Mouse (Mus musculus) bone marrow macrophage, adult 2 months (primary cell): ENCODE results near the gene Snx22. TPM values are rescaled to one million over a fixed set of nuclear protein-coding genes. Genes with fewer than 3 reads are reported as not detected.

Experiments
- H3K27ac ChIP-seq: 2 replicates; pipeline ENCODE4 v1.5.1; 2012; ENCODE audit warnings: low read depth, low read length; ENCODE audit not compliant: insufficient read depth
- H3K4me1 ChIP-seq: 2 replicates; pipeline ENCODE4 v1.6.1; 2012; ENCODE audit warnings: low read length; ENCODE audit not compliant: control insufficient read depth, insufficient read depth
- H3K4me3 ChIP-seq: 2 replicates; pipeline ENCODE4 v1.5.1; 2012; ENCODE audit warnings: mild to moderate bottlenecking, low read length, moderate library complexity; ENCODE audit not compliant: insufficient read depth
- CTCF ChIP-seq: IDR thresholded peaks from 2 replicates; pipeline ENCODE4 v1.5.1; 2012; ENCODE audit warnings: low read depth, mild to moderate bottlenecking, low read length, moderate library complexity
- POLR2A ChIP-seq: IDR thresholded peaks from 2 replicates; pipeline ENCODE4 v1.6.1; 2012; ENCODE audit warnings: mild to moderate bottlenecking, low read depth, low read length, borderline replicate concordance
- polyA plus RNA-seq: library from polyadenylated mRNA; stranded (reverse); fragments of >200 nt; gene quantifications from 2 replicates; pipeline ENCODE4 v1.2.4, GENCODE M21; 2012; ENCODE audit not compliant: missing spikeins, insufficient read depth, insufficient read length

Snx22 gene
- polyA plus RNA-seq, 1 experiment, result 0.28 TPM

- H3K27ac ChIP-seq, result peak within 1 kb of the TSS; percentile 52
- peak within 1 kb of the TSS; percentile 97 for H3K4me3 ChIP-seq
- TF ChIP-seq CTCF (no peak), POLR2A (no peak)
- H3K4me1 ChIP-seq, result peaks cover 17% of the 10 kb centered on the region
Measured at GRCm38 (mm10) chr9:66059583-66060307, 9.8 kb downstream of the Snx22 start, which contains the start of gene Ppib. Ppib (plus strand) TSS chr9:66060222.

DNA sequence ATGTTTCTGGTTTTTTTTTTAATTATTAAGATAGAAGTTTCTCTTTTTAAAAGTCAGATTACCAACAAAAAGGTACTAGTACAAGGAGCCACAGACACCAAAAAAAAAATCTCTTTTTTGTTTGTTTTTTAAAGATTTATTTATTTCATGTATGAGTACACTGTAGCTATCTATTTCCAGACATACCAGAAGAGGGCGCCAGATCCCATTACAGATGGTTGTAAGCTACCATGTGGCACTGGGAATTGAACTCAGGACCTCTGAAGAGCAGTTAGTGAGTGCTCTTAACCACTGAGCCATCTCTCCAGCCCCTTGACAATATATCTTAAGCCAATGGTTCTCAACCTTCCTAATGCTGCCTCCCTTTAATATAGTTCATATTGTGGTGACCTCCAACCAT, 15.9 kb downstream of the Snx22 start:
- H3K27ac ChIP-seq, result no peak overlapping the region
- H3K4me1 ChIP-seq, result peaks cover 5% of the 10 kb centered on the region
- TF ChIP-seq POLR2A, result no peak
- no peak for TF ChIP-seq CTCF
- H3K4me3 ChIP-seq, result no peak overlapping the region

DNA sequence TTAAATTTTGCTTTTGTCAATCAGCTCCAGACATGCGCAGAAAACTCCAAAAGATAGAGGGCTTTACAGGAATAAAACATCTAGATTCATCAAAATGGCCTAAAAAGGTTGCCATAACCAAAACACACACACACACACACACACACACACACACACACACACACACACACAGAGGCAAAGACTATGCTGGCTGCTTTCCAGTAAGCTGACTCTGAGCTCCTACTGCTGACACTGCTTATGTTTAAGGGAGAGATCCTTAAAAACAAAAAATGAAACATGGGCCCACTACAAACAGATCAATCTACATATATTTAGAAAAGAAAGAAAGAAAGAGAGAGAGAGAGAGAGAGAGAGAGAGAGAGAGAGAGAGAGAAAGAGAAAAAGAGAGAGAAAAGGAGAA, 16.8 kb downstream of the Snx22 start:
- no peak overlapping the region for H3K27ac ChIP-seq
- H3K4me1 ChIP-seq, result no peaks in the 10 kb centered on the region
- no peak overlapping the region for H3K4me3 ChIP-seq
- no peak for TF ChIP-seq CTCF
- TF ChIP-seq POLR2A, result no peak

DNA sequence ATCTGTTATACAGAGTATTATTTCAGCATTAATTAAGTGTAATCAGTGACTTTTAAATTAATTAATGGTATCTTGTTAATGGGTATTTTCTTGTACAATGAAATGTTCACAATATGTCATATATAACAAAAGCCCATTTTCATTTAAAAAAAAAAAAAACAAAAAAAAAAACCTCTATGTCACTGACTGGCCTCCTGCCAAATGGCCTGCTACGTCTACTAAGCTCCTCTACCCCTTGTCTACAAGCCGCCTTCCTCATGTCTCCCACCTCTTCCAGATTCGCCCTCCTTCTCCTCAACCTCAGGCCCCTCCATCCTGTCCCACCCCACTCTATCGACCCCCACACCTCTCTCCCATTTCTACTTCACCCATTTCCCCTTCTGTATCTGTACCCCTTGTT, 18.0 kb downstream of the Snx22 start:
- Histone ChIP-seq H3K27ac (no peak overlapping the region), H3K4me1 (no peaks in the 10 kb centered on the region), H3K4me3 (no peak overlapping the region)
- TF ChIP-seq CTCF, result no peak
- TF ChIP-seq POLR2A, result no peak

- TF ChIP-seq POLR2A (no peak), CTCF (no peak)
- no peak overlapping the region for H3K4me3 ChIP-seq
- H3K27ac ChIP-seq, result no peak overlapping the region
- no peaks in the 10 kb centered on the region for H3K4me1 ChIP-seq
Measured at GRCm38 (mm10) chr9:66049931-66050601, 19.5 kb downstream of the Snx22 start.

DNA sequence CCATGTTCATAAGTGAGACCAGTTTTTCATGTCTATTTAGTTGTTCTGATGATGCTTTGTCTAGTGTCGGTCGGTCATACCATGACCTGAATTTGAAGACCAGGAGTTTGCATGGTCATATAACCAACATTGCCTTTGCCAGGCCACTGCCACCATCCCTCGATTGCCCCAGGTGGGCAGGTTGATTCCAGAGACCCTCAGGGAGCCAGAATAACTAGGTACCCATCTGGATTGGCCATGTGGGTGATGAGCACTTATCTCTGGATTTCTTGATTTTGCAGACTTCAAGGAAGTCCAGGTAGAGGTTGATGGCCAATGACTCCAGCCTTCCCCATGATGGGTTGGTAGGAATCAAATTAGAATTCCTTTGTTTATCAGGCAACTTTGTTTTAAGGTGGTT, 26.3 kb downstream of the Snx22 start:
- TF ChIP-seq POLR2A (no peak), CTCF (no peak)
- H3K27ac ChIP-seq, result no peak overlapping the region
- peaks cover 6% of the 10 kb centered on the region for H3K4me1 ChIP-seq
- H3K4me3 ChIP-seq, result no peak overlapping the region

- H3K4me3 ChIP-seq, result no peak overlapping the region
- H3K27ac ChIP-seq, result no peak overlapping the region
- peaks cover 6% of the 10 kb centered on the region for H3K4me1 ChIP-seq
- TF ChIP-seq POLR2A, result no peak
- TF ChIP-seq CTCF, result no peak
Measured at GRCm38 (mm10) chr9:66042331-66042730, 27.2 kb downstream of the Snx22 start.

DNA sequence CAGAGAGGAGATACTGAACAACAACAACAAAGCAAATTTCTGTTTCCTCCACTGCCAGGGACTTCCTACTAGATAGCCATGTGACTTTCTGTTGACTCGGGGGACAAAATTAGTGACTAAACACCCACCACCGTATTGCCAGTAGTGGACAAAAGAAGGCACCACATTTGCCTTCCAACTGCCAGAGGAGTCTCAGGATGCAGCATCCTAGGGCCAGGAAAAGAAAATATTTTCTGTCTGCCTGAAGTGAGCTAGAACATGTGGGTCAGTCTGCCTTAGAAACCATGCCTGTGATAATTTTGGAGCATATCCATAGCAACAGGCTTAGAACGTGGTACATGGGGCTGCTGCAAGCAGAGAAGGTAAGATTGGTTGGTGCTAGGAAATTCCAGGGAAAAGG, 28.7 kb downstream of the Snx22 start:
- H3K4me3 ChIP-seq, result no peak overlapping the region
- TF ChIP-seq CTCF, result no peak
- no peak for TF ChIP-seq POLR2A
- H3K27ac ChIP-seq, result no peak overlapping the region
- H3K4me1 ChIP-seq, result peaks cover 6% of the 10 kb centered on the region

GRCm38 (mm10) chr9:66039290-66039689, 30.2 kb downstream of the Snx22 start:
- no peak overlapping the region for H3K4me3 ChIP-seq
- TF ChIP-seq POLR2A (no peak), CTCF (no peak)
- H3K4me1 ChIP-seq, result peaks cover 6% of the 10 kb centered on the region
- H3K27ac ChIP-seq, result no peak overlapping the region

DNA sequence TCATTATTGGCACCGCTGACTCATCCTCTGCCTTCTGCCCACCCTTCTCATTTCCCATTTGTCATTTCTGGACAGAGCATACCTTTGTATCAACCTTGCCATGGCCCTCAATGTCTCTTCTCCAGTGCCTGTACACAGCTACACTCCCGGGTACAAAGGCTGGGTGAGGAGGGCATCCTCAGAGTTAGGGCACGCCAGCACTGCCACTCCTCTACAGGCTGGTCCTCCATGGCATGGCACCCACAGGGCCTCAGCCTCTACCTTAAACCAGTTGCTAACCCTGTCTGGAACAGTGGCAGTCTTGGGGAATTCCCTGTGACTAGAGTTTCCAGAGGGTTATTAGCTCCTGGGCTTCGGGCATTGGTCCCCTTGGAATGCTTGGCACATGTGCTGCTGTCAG, 30.9 kb downstream of the Snx22 start:
- H3K4me1 ChIP-seq, result peaks cover 6% of the 10 kb centered on the region
- no peak overlapping the region for H3K27ac ChIP-seq
- H3K4me3 ChIP-seq, result no peak overlapping the region
- TF ChIP-seq CTCF (no peak), POLR2A (no peak)

GRCm38 (mm10) chr9:66038082-66038481, 31.4 kb downstream of the Snx22 start:
- peaks cover 6% of the 10 kb centered on the region for H3K4me1 ChIP-seq
- no peak overlapping the region for H3K4me3 ChIP-seq
- no peak for TF ChIP-seq POLR2A
- TF ChIP-seq CTCF, result no peak
- no peak overlapping the region for H3K27ac ChIP-seq
